Mouse (Mus musculus) intestine, postnatal 0 days (tissue): ENCODE measurements around the gene Polq. TPM values are rescaled to one million over a fixed set of nuclear protein-coding genes. Genes with fewer than 3 reads are reported as not detected.

Source experiments
- ATAC-seq: fragments of 200-750 bp; cut with Nextera tagmentation; 2 replicates; pipeline ENCODE4 v1.8.0; 2017; ENCODE audit warnings: mild to moderate bottlenecking, moderate TSS enrichment, moderate library complexity
- H3K27ac ChIP-seq: fragments of 300-500 bp; sonication (generic); 2 replicates; pipeline ENCODE4 v1.5.1; 2014; ENCODE audit warnings: mild to moderate bottlenecking, low read depth, low read length, moderate library complexity
- H3K27me3 ChIP-seq: fragments of 300-500 bp; sonication (generic); replicated peaks from 2 replicates; pipeline ENCODE4 v1.6.1; 2014; ENCODE audit warnings: low read length, mixed read lengths; ENCODE audit not compliant: control insufficient read depth, insufficient read depth
- H3K36me3 ChIP-seq: fragments of 300-500 bp; sonication (generic); 2 replicates; pipeline ENCODE4 v1.6.1; 2014; ENCODE audit warnings: mild to moderate bottlenecking, moderate library complexity; ENCODE audit not compliant: control insufficient read depth, insufficient read depth
- H3K4me1 ChIP-seq: fragments of 300-500 bp; sonication (generic); replicated peaks from 2 replicates; pipeline ENCODE4 v1.6.1; 2014; ENCODE audit warnings: antibody characterized with exemption, low read length, mixed read lengths; ENCODE audit not compliant: control insufficient read depth, insufficient read depth
- H3K4me2 ChIP-seq: fragments of 300-500 bp; sonication (generic); replicated peaks from 2 replicates; pipeline ENCODE4 v1.6.1; 2014; ENCODE audit warnings: low read depth, mild to moderate bottlenecking, moderate library complexity
- H3K4me3 ChIP-seq: fragments of 300-500 bp; sonication (generic); 2 replicates; pipeline ENCODE4 v1.5.1; 2014; ENCODE audit warnings: low read depth, low read length
- H3K9ac ChIP-seq: fragments of 300-500 bp; sonication (generic); 2 replicates; pipeline ENCODE4 v1.6.1; 2014; ENCODE audit warnings: mild to moderate bottlenecking, low read depth, low read length
- H3K9me3 ChIP-seq: fragments of 300-500 bp; sonication (generic); 2 replicates; pipeline ENCODE4 v1.6.1; 2016; ENCODE audit warnings: mixed run types; ENCODE audit not compliant: control insufficient read depth
- CTCF ChIP-seq: sonication (generic); IDR thresholded peaks from 2 replicates; pipeline ENCODE4 v1.5.1; 2016; ENCODE audit warnings: low read depth, mild to moderate bottlenecking, control low read depth, antibody characterized with exemption, moderate library complexity
- WGBS: fragments of 180-500 bp; shearing (Covaris S2); extraction: QIAGEN DNeasy Blood & Tissue Kit; methylation state at CpG from one replicate; pipeline ENCODE4 v1.1.7; 2014; 5-methylcytosine and 5-hydroxymethylcytosine counted together
- polyA plus RNA-seq: library from polyadenylated mRNA; unstranded; fragments of >200 nt; fragmentation: Nextera tagmentation; extraction: Ambion mirVana; gene quantifications from 2 replicates; pipeline ENCODE4 v1.2.1, GENCODE M21; 2015

The Polq gene
- polyA plus RNA-seq, 1 experiment from 2014 or later, result 1.1 TPM

GRCm38 (mm10) chr16:36988066-36988465 lies 23.5 kb upstream of the Polq start:
- no peak for ATAC-seq
- Histone ChIP-seq H3K36me3 (no peaks in the 10 kb centered on the region), H3K27ac (no peak overlapping the region), H3K27me3 (no peaks in the 10 kb centered on the region), H3K4me1 (no peaks in the 10 kb centered on the region), H3K4me3 (no peak overlapping the region), H3K4me2 (no peak overlapping the region), H3K9me3 (no peaks in the 10 kb centered on the region), H3K9ac (no peak overlapping the region)
- no peak for TF ChIP-seq CTCF

- 73% methylated on average over 8 of the region's 8 CpGs for WGBS
- Histone ChIP-seq H3K4me2 (no peak overlapping the region), H3K9ac (no peak overlapping the region), H3K4me3 (no peak overlapping the region), H3K27ac (no peak overlapping the region), H3K9me3 (no peaks in the 10 kb centered on the region), H3K36me3 (no peaks in the 10 kb centered on the region), H3K27me3 (no peaks in the 10 kb centered on the region), H3K4me1 (no peaks in the 10 kb centered on the region)
- ATAC-seq, result no peak
- no peak for TF ChIP-seq CTCF
Observed at GRCm38 (mm10) chr16:36989493-36989892, 22.1 kb upstream of the Polq start.

- 58% methylated on average over 18 of the region's 18 CpGs for WGBS
- no peak within 1 kb of the TSS for H3K27ac ChIP-seq
- no peak for TF ChIP-seq CTCF
- H3K36me3 ChIP-seq, result no peaks in the 10 kb centered on the region
- H3K9ac ChIP-seq, result no peak within 1 kb of the TSS
- H3K4me2 ChIP-seq, result no peak within 1 kb of the TSS
- no peaks in the 10 kb centered on the region for H3K27me3 ChIP-seq
- H3K4me3 ChIP-seq, result no peak within 1 kb of the TSS
- no peaks in the 10 kb centered on the region for H3K9me3 ChIP-seq
- ATAC-seq, result no peak
- no peaks in the 10 kb centered on the region for H3K4me1 ChIP-seq
Observed at GRCm38 (mm10) chr16:36989999-36990625, 21.5 kb upstream of the Polq start, which contains the start of gene Fbxo40. TSS of gene Fbxo40 (minus strand) at chr16:36990467.

GRCm38 (mm10) chr16:36997650-36998049 lies 13.9 kb upstream of the Polq start:
- no peak overlapping the region for H3K4me3 ChIP-seq
- no peak overlapping the region for H3K4me2 ChIP-seq
- H3K9me3 ChIP-seq, result no peaks in the 10 kb centered on the region
- H3K9ac ChIP-seq, result no peak overlapping the region
- no peak for ATAC-seq
- H3K27ac ChIP-seq, result no peak overlapping the region
- no peaks in the 10 kb centered on the region for H3K36me3 ChIP-seq
- no peaks in the 10 kb centered on the region for H3K27me3 ChIP-seq
- H3K4me1 ChIP-seq, result no peaks in the 10 kb centered on the region
- 76% methylated on average over 6 of the region's 6 CpGs for WGBS
- TF ChIP-seq CTCF, result no peak

- TF ChIP-seq CTCF, result no peak
- 82% methylated on average over 9 of the region's 9 CpGs for WGBS
Observed at GRCm38 (mm10) chr16:36999366-36999972, 12.1 kb upstream of the Polq start.

GRCm38 (mm10) chr16:37009262-37009661 lies 2.3 kb upstream of the Polq start:
- Histone ChIP-seq H3K27ac (no peak overlapping the region), H3K4me3 (no peak overlapping the region), H3K27me3 (no peaks in the 10 kb centered on the region), H3K4me2 (no peak overlapping the region), H3K9me3 (no peaks in the 10 kb centered on the region), H3K36me3 (no peaks in the 10 kb centered on the region), H3K9ac (no peak overlapping the region), H3K4me1 (0 out of 2 replicates have a peak, but pooled peaks cover 6% of the 10 kb centered on the region)
- 63% methylated on average over 6 of the region's 6 CpGs for WGBS
- ATAC-seq, result no peak
- TF ChIP-seq CTCF, result no peak

More at GRCm38 (mm10) chr16:36999366-36999972, 12.1 kb upstream of the Polq start:
- H3K27me3 ChIP-seq, result no peaks in the 10 kb centered on the region
- no peak for ATAC-seq
- no peaks in the 10 kb centered on the region for H3K36me3 ChIP-seq
- no peak overlapping the region for H3K4me2 ChIP-seq
- H3K4me1 ChIP-seq, result no peaks in the 10 kb centered on the region
- no peak overlapping the region for H3K27ac ChIP-seq
- no peak overlapping the region for H3K4me3 ChIP-seq
- no peak overlapping the region for H3K9ac ChIP-seq
- no peaks in the 10 kb centered on the region for H3K9me3 ChIP-seq
